Mouse (Mus musculus): ENCODE measurements around the gene Prss8.

The Prss8 gene

GRCm38 (mm10) chr7:127928596-127928995 is 1.3 kb downstream of the Prss8 start:
- no peak for DNase-seq (ENCODE audit: low spot score in 2 of 2)

- DNase-seq (ENCODE audit: low spot score in 2 of 2), result no peak
These were observed 2.2 kb downstream of the Prss8 start for GRCm38 (mm10) chr7:127927726-127928125.

GRCm38 (mm10) chr7:127926846-127927245 is 3.1 kb downstream of the Prss8 start:
- DNase-seq (ENCODE audit: low spot score in 2 of 2), result no peak

- DNase-seq (ENCODE audit: low spot score in 2 of 2), result no peak
These were observed 3.8 kb downstream of the Prss8 start for GRCm38 (mm10) chr7:127926066-127926465.

- no peak for DNase-seq (ENCODE audit: low spot score in 2 of 2)
These were observed 4.7 kb downstream of the Prss8 start for GRCm38 (mm10) chr7:127925252-127925651.

- DNase-seq (ENCODE audit: low spot score in 2 of 2), result no peak
These were observed 6.2 kb downstream of the Prss8 start for GRCm38 (mm10) chr7:127923714-127924113.

GRCm38 (mm10) chr7:127922451-127923275 is 7.2 kb downstream of the Prss8 start:
- DNase-seq (ENCODE audit: low spot score in 2 of 2), result no peak

- DNase-seq (ENCODE audit: low spot score in 2 of 2), result no peak
These were observed 8.4 kb downstream of the Prss8 start for GRCm38 (mm10) chr7:127921516-127921915.

GRCm38 (mm10) chr7:127919290-127919689 is 10.6 kb downstream of the Prss8 start:
- no peak for DNase-seq (ENCODE audit: low spot score in 2 of 2)

GRCm38 (mm10) chr7:127918203-127918602 is 11.7 kb downstream of the Prss8 start:
- DNase-seq (ENCODE audit: low spot score in 2 of 2), result no peak

- DNase-seq (ENCODE audit: low spot score in 2 of 2), result no peak
These were observed 14.6 kb downstream of the Prss8 start for GRCm38 (mm10) chr7:127915293-127915692.

- no peak for DNase-seq (ENCODE audit: low spot score in 2 of 2)
These were observed 17.0 kb downstream of the Prss8 start for GRCm38 (mm10) chr7:127912938-127913337.

- DNase-seq (ENCODE audit: low spot score in 2 of 2), result peak; percentile 85 to 88
These were observed 17.6 kb downstream of the Prss8 start, which contains the start of gene Kat8 for GRCm38 (mm10) chr7:127912190-127912871. Gene Kat8, plus strand, starts transcription at chr7:127912516.

GRCm38 (mm10) chr7:127908656-127909055 is 21.2 kb downstream of the Prss8 start:
- DNase-seq (ENCODE audit: low spot score in 2 of 2), result no peak

GRCm38 (mm10) chr7:127907939-127908338 is 22.0 kb downstream of the Prss8 start:
- no peak for DNase-seq (ENCODE audit: low spot score in 2 of 2)

GRCm38 (mm10) chr7:127903971-127904796 is 25.7 kb downstream of the Prss8 start, which contains the start of gene Bckdk:
Gene Bckdk, plus strand, starts transcription at chr7:127904082.
- DNase-seq (ENCODE audit: low spot score in 2 of 2), result peak; percentile 59 to 79

GRCm38 (mm10) chr7:127901772-127902171 is 28.1 kb downstream of the Prss8 start:
- no peak for DNase-seq (ENCODE audit: low spot score in 2 of 2)

GRCm38 (mm10) chr7:127899997-127900396 is 29.9 kb downstream of the Prss8 start:
- no peak for DNase-seq (ENCODE audit: low spot score in 2 of 2)

- no peak for DNase-seq (ENCODE audit: low spot score in 2 of 2)
These were observed 31.5 kb downstream of the Prss8 start for GRCm38 (mm10) chr7:127898179-127898956.

GRCm38 (mm10) chr7:127897542-127897941 is 32.4 kb downstream of the Prss8 start:
- no peak for DNase-seq (ENCODE audit: low spot score in 2 of 2)

GRCm38 (mm10) chr7:127896384-127896783 is 33.5 kb downstream of the Prss8 start:
- peak in 1 of 2 experiments; percentile 51 for DNase-seq (ENCODE audit: low spot score in 2 of 2)
